Mouse (Mus musculus): ENCODE results near the gene 1700001J03Rik.
"Not testable (repeated sequence)": the region's sequence is repeated elsewhere in the genome, so short reads cannot be mapped to it uniquely, and the experiment has no call there.

1700001J03Rik gene

GRCm38 (mm10) chr5:146185204-146185603 lies at the start of gene 1700001J03Rik:
Gene 1700001J03Rik (minus strand): TSS chr5:146185304.
- DNase-seq (ENCODE audit: low read depth, low spot score): not testable (repeated sequence)

DNA sequence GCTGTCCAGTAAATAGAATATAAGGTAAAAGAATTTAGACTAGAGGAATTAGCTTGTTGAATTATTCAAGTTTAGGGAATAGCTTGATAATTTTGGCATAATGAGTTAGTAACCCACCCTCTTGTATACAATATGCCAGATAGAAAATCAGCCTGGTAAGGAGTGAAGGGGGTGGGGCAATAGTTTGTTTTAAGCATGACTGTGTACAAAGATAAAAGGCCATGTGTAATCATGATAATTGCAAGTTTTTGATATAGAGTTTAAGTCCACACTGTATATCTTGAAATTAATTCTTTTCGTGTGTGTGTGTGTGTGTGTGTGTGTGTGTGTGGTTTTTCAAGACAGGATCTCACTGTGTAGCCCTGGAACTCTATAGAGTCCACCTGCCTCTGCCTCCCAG lies 49.2 kb upstream of the 1700001J03Rik start:
- DNase-seq (ENCODE audit: low read depth, low spot score): no peak

DNA sequence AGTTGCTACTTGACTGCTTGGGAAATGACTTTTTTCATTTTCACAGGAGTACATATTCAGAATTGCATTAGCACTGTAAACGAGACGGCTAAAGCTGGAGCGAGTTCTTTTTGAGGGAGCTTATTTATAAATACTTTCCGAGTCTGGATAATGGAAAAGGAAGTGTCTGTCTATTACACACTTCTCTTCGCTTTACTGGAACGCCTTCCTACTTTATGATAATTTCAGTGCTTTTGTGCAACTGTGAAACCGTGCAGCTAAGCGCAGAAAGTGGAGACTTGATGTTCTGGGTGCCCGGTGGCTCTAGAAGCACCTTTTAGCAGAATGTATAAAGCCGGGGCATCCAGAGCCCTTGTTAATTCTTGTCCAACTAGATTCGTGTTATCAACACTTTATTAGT lies 47.7 kb upstream of the 1700001J03Rik start:
- DNase-seq (ENCODE audit: low read depth, low spot score): no peak

GRCm38 (mm10) chr5:146232056-146232675 lies 47.1 kb upstream of the 1700001J03Rik start:
- no peak for DNase-seq (ENCODE audit: low read depth, low spot score)

DNA sequence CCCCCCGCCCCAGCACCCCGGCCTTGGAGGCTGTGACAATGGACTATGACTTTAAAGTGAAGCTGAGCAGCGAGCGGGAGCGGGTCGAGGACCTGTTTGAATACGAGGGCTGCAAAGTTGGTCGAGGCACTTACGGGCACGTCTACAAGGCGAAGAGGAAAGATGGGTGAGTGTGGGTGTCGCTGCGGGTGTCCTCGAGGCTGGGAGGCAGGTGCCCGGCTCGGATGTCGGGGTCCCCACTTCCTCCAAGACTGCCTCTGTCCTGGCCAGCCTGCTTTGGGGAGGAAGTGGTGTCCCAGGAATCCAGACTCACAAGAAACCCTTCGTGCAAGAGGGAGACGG lies 46.5 kb upstream of the 1700001J03Rik start:
- DNase-seq (ENCODE audit: low read depth, low spot score): no peak

DNA sequence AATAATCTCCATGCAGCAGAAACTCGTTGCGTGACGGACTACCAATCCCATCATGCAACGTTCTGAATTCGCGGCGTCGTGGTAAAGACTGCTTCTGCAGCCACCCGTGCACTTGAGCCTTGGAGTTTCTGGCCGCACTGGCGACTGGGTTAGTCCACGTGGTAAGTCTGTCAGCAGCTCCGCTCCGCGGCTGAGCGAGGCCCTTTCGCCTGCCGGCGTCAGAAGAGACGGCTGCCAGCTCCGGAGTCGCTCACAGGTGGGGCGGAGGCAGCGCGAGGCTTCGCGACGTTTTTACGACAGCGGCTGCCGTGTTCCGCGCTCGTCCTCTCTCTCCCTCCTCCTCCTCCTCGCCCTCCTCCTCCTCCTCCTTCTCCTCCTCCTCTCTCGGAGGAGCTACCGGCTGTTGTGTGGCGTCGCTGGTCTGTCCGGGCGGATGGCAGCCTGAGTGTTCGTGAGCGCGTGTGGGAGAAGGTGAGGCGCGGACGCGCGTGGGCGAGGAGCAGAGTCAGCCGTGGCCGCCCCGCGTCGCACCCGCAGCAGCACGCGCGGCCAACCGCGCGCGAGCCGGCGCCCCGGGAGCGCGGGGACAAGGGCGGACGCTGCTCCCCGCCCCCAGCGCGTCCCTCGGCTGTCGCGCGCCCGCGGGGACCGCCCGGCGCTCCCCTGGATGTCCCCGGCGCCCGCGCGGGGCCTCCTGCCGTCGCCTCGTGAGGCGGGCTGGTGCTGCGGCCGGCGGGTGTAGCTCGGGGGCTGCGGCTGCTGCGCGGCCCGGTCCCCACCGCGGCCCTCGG lies 46.0 kb upstream of the 1700001J03Rik start, which contains the start of gene Cdk8:
Gene Cdk8 (plus strand): TSS at position 367 of the 791 bp plus-strand sequence.
- DNase-seq (ENCODE audit: low read depth, low spot score): peak; percentile 96

DNA sequence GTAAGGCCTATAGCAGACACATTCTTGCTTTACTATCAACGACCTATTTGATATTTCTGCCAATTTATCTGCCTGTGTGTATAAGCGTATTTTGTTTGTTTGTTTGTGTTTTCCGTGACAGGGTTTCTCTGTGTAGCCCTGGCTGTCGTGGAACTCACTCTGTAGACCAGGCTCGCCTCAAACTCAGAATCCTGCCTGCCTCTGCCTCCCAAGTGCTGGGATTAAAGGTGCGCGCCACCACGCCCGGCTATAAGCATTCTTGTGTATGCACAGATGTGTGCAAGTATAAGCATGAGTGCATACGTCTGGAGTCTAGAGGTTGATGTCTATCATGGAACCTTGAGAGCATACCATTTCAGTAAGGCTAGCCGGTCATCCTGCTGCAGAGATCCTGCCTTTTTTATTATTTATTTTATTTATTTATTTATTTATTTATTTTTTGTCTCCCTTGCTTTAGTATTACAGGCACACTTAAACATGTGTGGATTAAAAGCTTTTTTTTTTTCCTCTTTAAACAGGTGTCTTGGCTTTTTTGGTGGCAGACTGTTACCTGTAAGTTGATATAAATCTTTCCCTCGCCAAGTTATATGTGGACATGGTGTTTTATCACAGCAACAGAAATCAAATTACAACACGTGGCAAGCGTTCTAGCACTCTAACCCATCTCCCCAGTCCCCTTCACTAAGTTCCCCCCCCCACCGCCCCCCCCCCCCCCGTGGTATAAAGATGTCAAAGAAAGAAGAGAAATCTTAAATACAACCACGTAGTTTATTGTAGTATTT lies 45.0 kb upstream of the 1700001J03Rik start:
- DNase-seq (ENCODE audit: low read depth, low spot score): no peak

DNA sequence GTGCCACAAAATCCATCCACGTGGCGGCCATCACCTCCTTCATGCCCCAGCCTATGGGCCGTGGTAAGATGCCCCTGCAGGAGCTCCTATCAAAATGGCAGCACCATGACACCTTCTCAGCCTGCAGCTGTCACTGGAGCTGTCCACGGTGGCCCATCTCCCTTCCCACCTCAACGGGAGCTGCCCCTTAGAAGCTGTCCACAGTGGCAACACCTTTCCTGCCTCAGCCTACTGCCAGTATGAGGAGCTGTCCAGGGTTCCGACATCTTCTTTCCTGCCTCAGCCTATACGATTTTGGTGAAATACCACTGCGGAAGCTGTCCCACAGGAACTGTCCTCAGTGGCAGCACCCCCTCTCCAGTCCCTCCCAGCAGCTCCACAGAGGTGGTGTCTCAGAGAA lies 42.4 kb upstream of the 1700001J03Rik start:
- DNase-seq (ENCODE audit: low read depth, low spot score): no peak

- no peak for DNase-seq (ENCODE audit: low read depth, low spot score)
Observed at GRCm38 (mm10) chr5:146223786-146224185, 38.7 kb upstream of the 1700001J03Rik start.

GRCm38 (mm10) chr5:146221722-146222121 lies 36.6 kb upstream of the 1700001J03Rik start:
- no peak for DNase-seq (ENCODE audit: low read depth, low spot score)

- DNase-seq (ENCODE audit: low read depth, low spot score): peak; percentile 96
Observed at GRCm38 (mm10) chr5:146220879-146221714, 36.0 kb upstream of the 1700001J03Rik start, which contains the start of gene Rnf6. Gene Rnf6 (minus strand): TSS chr5:146221555.

- DNase-seq (ENCODE audit: low read depth, low spot score): no peak
Observed at GRCm38 (mm10) chr5:146220501-146220878, 35.4 kb upstream of the 1700001J03Rik start.

- DNase-seq (ENCODE audit: low read depth, low spot score): no peak
Observed at GRCm38 (mm10) chr5:146205537-146205936, 20.4 kb upstream of the 1700001J03Rik start.

- DNase-seq (ENCODE audit: low read depth, low spot score): no peak
Observed at GRCm38 (mm10) chr5:146203921-146204320, 18.8 kb upstream of the 1700001J03Rik start.

- no peak for DNase-seq (ENCODE audit: low read depth, low spot score)
Observed at GRCm38 (mm10) chr5:146200580-146200979, 15.5 kb upstream of the 1700001J03Rik start.

- DNase-seq (ENCODE audit: low read depth, low spot score): no peak
Observed at GRCm38 (mm10) chr5:146199540-146199939, 14.4 kb upstream of the 1700001J03Rik start.

DNA sequence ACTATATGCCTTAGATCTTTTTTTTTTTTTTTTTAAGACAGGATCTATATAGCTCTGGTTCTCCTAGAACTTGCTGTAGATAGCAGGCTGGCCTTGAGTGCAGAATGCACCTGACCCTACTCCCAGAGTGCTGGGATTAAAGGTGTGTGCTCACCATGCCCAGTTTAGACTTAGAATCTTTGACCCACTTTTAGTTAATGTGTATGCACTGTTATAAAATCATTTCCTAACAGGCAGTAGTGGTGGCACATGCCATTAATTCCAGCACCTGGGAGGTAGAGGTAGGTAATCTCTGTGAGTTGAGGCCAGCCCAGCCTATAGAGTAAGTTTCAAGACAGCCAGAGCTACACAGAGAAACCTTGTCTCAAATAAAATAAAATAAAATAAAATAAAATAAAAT lies 14.0 kb upstream of the 1700001J03Rik start:
- DNase-seq (ENCODE audit: low read depth, low spot score): no peak

- DNase-seq (ENCODE audit: low read depth, low spot score): no peak
Observed at GRCm38 (mm10) chr5:146193360-146193759, 8.3 kb upstream of the 1700001J03Rik start.

GRCm38 (mm10) chr5:146190501-146191269 lies 5.6 kb upstream of the 1700001J03Rik start:
- no peak for DNase-seq (ENCODE audit: low read depth, low spot score)

- no peak for DNase-seq (ENCODE audit: low read depth, low spot score)
Observed at GRCm38 (mm10) chr5:146190093-146190492, 5.0 kb upstream of the 1700001J03Rik start.

GRCm38 (mm10) chr5:146188712-146189111 lies 3.6 kb upstream of the 1700001J03Rik start:
- no peak for DNase-seq (ENCODE audit: low read depth, low spot score)

All from telencephalon, adult 2 months (tissue).